Mouse (Mus musculus) ES-Bruce4 (cell line): ENCODE results near the gene Ngdn.

ENCODE experiments used
- CTCF ChIP-seq: IDR thresholded peaks from one replicate; pipeline ENCODE4 v1.8.1; 2011; ENCODE audit warnings: low read depth, low read length
- EP300 ChIP-seq: IDR thresholded peaks from 2 replicates; pipeline ENCODE4 v1.6.1; 2011; ENCODE audit warnings: low read depth, low read length; ENCODE audit not compliant: insufficient read depth
- POLR2A ChIP-seq: IDR thresholded peaks from one replicate; pipeline ENCODE4 v1.8.1; 2011; ENCODE audit warnings: low read length; ENCODE audit not compliant: insufficient read depth

GRCm38 (mm10) chr14:54989886-54990441 lies 25.3 kb upstream of the Ngdn start:
- TF ChIP-seq POLR2A, result no peak
- no peak for TF ChIP-seq CTCF
- TF ChIP-seq EP300, result no peak
